Mouse (Mus musculus): ENCODE measurements around the gene Ptprm. TPM values are rescaled to one million over a fixed set of nuclear protein-coding genes. Genes with fewer than 3 reads are reported as not detected.

The Ptprm gene
- 10 to 100 TPM; 41.9 to 47.3 (median 44.4) TPM for total RNA-seq (2022)

- peak; percentile 50 to 67 for DNase-seq (ENCODE audit: low spot score in 2 of 2)
These were observed at the start of gene Ptprm for GRCm38 (mm10) chr17:67354451-67355011. Ptprm (minus strand) TSS chr17:67354457.

- no peak for DNase-seq (ENCODE audit: low spot score in 2 of 2)
These were observed 41.9 kb upstream of the Ptprm start for GRCm38 (mm10) chr17:67396205-67396604.

DNA sequence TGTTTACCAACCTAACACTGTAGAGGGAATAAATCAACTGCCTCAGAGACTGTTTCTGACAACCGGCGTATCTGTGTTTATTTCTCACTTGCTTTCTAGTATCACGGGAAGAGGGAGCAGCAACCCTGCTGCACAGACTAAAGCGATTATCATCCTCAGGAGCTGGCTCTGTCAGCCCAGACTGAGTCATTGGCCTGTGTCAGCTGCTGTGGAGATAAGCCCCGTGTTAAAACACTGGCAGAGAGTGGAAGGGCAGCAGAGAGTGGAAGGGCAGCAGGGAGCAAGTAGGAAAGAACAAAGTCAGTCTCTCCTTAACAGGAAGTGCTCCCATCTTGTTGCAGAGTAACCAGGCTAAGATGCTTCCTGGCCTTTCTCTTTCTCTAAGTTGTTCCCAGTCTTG is 36.6 kb upstream of the Ptprm start:
- no peak for DNase-seq (ENCODE audit: low spot score in 2 of 2)

- DNase-seq (ENCODE audit: low spot score in 2 of 2), result no peak
These were observed 33.9 kb upstream of the Ptprm start for GRCm38 (mm10) chr17:67388171-67388570.

DNA sequence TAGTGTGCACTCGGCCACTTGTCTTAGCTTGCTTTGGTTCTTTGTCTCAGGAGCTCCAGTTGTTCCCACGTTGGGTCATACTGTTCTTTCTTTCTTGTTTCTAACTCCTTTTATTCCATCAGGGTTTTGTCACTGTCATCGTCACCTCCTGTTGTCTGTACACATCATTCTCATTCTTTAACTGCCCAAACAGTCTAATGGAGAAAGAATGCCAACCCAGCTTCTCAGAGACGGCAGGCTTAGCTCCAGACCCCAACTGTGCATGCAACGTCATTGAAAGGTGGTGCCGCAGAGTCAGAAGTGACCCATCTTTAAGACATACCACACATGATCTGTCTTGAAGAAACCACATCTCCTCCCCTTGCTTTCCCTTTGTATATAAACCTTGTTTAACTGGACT is 31.0 kb upstream of the Ptprm start:
- DNase-seq (ENCODE audit: low spot score in 2 of 2), result no peak

DNA sequence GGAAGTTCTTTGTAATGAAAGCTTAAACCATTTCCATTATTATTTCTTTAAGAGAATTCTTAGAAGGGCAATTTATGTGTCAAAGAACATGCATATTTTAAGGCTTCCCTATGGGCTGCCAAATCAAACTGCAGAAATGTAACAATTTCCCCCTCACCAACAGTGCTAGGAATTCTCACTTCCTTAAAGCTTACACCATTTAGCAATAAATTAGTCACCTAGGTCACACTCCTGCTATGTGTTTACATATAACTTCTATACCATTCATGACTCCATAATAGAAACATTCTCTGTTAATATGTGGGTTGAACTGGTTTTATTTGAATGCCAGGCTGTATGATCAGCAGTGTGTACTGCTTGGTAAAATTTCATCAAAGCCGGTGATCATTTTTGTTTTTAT is 29.4 kb upstream of the Ptprm start:
- DNase-seq (ENCODE audit: low spot score in 2 of 2), result no peak

DNA sequence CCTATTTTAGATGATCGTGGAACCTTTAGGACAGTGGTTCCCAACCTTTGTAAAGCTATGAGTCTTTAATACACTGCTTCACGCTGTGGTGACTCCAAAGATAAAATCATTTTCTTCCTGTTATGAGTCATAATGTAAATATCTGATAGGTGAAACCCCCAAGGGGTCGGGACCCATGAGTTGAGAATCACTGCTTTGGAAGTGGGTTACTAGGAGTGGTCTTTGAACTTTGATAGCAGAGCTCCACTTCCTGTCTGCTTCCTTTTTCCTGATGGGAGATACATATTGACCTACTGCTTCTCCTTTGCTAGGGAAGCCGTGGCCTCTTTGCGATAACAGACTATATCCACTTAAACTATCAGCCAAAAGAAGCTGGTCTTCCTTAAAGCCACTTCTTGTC is 27.4 kb upstream of the Ptprm start:
- DNase-seq (ENCODE audit: low spot score in 2 of 2), result no peak

GRCm38 (mm10) chr17:67367866-67368265 is 13.6 kb upstream of the Ptprm start:
- no peak for DNase-seq (ENCODE audit: low spot score in 2 of 2)

GRCm38 (mm10) chr17:67364491-67364890 is 10.2 kb upstream of the Ptprm start:
- no peak for DNase-seq (ENCODE audit: low spot score in 2 of 2)

DNA sequence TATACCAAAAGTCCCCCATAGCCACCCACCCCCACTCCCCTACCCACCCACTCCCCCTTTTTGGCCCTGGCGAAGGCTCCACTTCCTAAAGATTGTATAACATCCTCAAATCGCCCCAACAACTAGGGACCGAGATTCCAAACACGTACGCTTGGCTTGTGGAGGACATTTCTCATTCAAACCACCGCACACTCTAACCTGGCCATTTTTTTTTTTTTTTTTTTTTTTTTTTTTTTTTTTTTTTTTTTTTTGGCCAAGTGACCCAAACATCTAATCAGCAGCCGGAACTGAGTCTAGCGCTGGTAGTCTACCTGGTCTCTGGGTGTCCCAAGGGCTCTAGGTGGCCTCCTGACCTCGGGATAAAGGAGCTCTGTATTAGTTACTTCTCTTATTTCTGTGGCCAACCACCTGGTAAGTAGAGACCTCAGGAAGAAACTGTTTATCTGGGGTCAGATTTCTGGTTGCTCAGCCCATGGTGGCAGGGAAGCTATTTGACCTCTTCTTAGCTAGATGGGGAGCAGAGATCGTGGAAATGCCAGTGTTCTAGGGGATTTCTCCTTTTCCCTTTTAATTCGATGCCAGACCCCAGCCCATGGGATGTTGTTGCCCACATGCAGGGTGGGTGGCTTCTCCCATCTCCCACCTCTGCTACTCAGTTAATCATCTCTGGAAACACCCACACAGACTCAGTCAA is 9.3 kb upstream of the Ptprm start:
- DNase-seq (ENCODE audit: low spot score in 2 of 2), result no peak

DNA sequence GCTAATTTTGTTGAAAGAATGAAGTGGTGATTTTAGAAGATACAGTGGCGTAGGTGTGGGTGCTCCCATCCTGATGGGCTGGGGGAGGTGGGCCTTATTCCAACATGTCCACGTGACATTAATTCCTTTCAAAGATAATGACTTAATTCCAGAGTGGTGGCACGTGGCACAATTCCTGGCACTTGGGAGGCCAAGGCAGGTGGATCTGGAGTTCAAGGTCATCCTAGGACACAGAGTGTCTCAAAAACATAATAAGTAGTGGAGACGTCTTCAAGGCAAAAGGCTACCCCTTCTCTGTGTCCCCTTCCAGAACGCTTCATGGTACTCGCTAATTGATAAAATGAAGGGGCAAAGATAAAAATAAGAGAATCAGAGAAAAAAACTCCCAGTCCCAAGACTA is 7.9 kb upstream of the Ptprm start:
- no peak for DNase-seq (ENCODE audit: low spot score in 2 of 2)

GRCm38 (mm10) chr17:67360606-67361005 is 6.3 kb upstream of the Ptprm start:
- DNase-seq (ENCODE audit: low spot score in 2 of 2), result no peak

DNA sequence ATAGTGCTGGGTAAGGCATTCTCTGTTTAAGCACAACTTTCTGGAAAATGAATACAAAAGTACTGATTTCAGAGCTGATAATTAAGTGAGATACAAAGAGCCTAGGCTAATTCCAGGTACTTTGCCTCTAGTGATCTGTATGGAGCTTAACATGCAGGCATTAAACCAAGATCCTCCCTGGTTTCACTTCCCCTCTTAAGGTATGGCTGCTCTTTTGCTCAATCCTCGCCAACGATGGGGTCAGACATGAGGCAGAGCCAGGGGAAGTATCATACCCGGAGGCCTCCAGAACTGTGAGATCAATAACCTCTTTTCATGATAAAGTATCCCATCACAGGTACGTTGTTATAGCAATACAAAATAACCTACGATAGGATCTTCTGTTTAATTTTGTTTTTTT is 5.3 kb upstream of the Ptprm start:
- no peak for DNase-seq (ENCODE audit: low spot score in 2 of 2)

- no peak for DNase-seq (ENCODE audit: low spot score in 2 of 2)
These were observed 4.3 kb upstream of the Ptprm start for GRCm38 (mm10) chr17:67358541-67358940.

DNA sequence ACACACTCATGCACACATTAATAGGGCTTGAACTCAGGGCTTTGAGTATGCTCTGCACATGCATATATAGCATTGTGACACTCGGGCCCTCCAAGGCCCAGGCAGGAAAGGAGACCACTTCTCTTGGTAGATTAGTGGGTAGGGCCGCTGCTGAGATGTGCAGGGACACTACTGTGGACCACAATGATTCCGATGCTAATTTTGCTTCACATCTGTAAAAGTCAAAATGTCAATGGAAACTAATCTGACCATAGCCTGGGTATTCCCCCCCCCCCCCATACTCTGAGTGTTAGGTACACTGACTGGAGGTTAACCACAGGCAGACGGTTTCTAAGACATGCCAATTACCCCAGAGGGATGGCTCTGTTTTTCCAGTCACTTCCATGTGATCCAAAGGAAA is 2.9 kb upstream of the Ptprm start:
- DNase-seq (ENCODE audit: low spot score in 2 of 2), result no peak

DNA sequence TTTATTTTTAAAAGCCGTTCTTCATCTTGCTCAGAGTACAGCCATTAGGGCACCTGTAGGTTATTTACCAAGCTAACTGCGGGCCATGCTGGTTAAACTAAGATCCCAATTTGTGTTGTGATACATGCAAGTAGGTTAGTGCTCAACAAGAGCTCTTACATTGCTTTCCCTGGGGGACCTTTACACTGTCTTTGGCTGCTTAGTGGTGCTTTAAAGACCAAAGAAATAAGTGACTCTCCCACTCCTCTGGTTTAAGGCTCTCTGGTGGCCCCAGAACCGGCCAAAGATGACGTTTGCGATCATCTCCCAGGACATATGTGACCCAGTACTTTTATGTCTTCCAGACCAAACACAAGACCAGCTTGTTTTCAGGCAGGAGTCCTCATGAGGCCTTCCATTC is 994 bp upstream of the Ptprm start:
- no peak for DNase-seq (ENCODE audit: low spot score in 2 of 2)

- peak in 1 of 2 experiments; percentile 24 for DNase-seq (ENCODE audit: low spot score in 2 of 2)
These were observed 334 bp downstream of the Ptprm start for GRCm38 (mm10) chr17:67353796-67354450.

GRCm38 (mm10) chr17:67352956-67353795 is 1.1 kb downstream of the Ptprm start:
- peak in 1 of 2 experiments; percentile 28 for DNase-seq (ENCODE audit: low spot score in 2 of 2)

GRCm38 (mm10) chr17:67351423-67351822 is 2.8 kb downstream of the Ptprm start:
- no peak for DNase-seq (ENCODE audit: low spot score in 2 of 2)

- DNase-seq (ENCODE audit: low spot score in 2 of 2), result no peak
These were observed 3.7 kb downstream of the Ptprm start for GRCm38 (mm10) chr17:67350536-67350935.

- DNase-seq (ENCODE audit: low spot score in 2 of 2), result no peak
These were observed 4.7 kb downstream of the Ptprm start for GRCm38 (mm10) chr17:67349594-67349993.

GRCm38 (mm10) chr17:67346921-67347320 is 7.3 kb downstream of the Ptprm start:
- no peak for DNase-seq (ENCODE audit: low spot score in 2 of 2)
